Mouse (Mus musculus) lung, embryonic 14.5 days (tissue): Measurements from ENCODE around the gene Naxe. TPM values are rescaled to one million over a fixed set of nuclear protein-coding genes. Genes with fewer than 3 reads are reported as not detected.

ENCODE experiments used
- ATAC-seq: fragments of 200-750 bp; cut with Nextera tagmentation; 2 replicates; pipeline ENCODE4 v1.8.0; 2017; ENCODE audit warnings: mild to moderate bottlenecking, moderate TSS enrichment, moderate library complexity; ENCODE audit not compliant: insufficient read depth
- DNase-seq: peaks from one replicate; pipeline ENCODE4 v3.0.0-alpha.2; 2015
- H3K27ac ChIP-seq: fragments of 300-500 bp; sonication (generic); 2 replicates; pipeline ENCODE4 v1.5.1; 2014; ENCODE audit warnings: low read depth, mild to moderate bottlenecking, moderate library complexity
- H3K27me3 ChIP-seq: fragments of 300-500 bp; sonication (generic); 2 replicates; pipeline ENCODE4 v1.6.1; 2014; ENCODE audit warnings: low read length, control low read depth; ENCODE audit not compliant: insufficient read depth
- H3K36me3 ChIP-seq: fragments of 300-500 bp; sonication (generic); 2 replicates; pipeline ENCODE4 v1.6.1; 2014; ENCODE audit warnings: control low read depth; ENCODE audit not compliant: insufficient read depth
- H3K4me1 ChIP-seq: fragments of 300-500 bp; sonication (generic); 2 replicates; pipeline ENCODE4 v1.6.1; 2014; ENCODE audit warnings: antibody characterized with exemption, control low read depth; ENCODE audit not compliant: insufficient read depth
- H3K4me2 ChIP-seq: fragments of 300-500 bp; sonication (generic); 2 replicates; pipeline ENCODE4 v1.6.1; 2014; ENCODE audit warnings: mild to moderate bottlenecking
- H3K4me3 ChIP-seq: fragments of 300-500 bp; sonication (generic); 2 replicates; pipeline ENCODE4 v1.5.1; 2014; ENCODE audit warnings: low read depth, low read length
- H3K9ac ChIP-seq: fragments of 300-500 bp; sonication (generic); 2 replicates; pipeline ENCODE4 v1.6.1; 2014
- H3K9me3 ChIP-seq: fragments of 300-500 bp; sonication (generic); 2 replicates; pipeline ENCODE4 v1.6.1; 2016; ENCODE audit warnings: low read depth, low read length, control low read depth
- CTCF ChIP-seq: IDR thresholded peaks from 2 replicates; pipeline ENCODE4 v1.5.1; 2016; ENCODE audit warnings: antibody characterized with exemption, low read depth
- WGBS: fragments of 180-500 bp; shearing (Covaris S2); extraction: QIAGEN DNeasy Blood & Tissue Kit; methylation state at CpG from one replicate; pipeline ENCODE4 v1.1.7; 2014; 5-methylcytosine and 5-hydroxymethylcytosine counted together
- polyA plus RNA-seq: library from polyadenylated mRNA; unstranded; fragments of >200 nt; fragmentation: Nextera tagmentation; extraction: Ambion mirVana; gene quantifications from 2 replicates; pipeline ENCODE4 v1.2.1, GENCODE M21; 2014

Gene Naxe
- polyA plus RNA-seq = 183 and 192 TPM in 2 replicates

DNA sequence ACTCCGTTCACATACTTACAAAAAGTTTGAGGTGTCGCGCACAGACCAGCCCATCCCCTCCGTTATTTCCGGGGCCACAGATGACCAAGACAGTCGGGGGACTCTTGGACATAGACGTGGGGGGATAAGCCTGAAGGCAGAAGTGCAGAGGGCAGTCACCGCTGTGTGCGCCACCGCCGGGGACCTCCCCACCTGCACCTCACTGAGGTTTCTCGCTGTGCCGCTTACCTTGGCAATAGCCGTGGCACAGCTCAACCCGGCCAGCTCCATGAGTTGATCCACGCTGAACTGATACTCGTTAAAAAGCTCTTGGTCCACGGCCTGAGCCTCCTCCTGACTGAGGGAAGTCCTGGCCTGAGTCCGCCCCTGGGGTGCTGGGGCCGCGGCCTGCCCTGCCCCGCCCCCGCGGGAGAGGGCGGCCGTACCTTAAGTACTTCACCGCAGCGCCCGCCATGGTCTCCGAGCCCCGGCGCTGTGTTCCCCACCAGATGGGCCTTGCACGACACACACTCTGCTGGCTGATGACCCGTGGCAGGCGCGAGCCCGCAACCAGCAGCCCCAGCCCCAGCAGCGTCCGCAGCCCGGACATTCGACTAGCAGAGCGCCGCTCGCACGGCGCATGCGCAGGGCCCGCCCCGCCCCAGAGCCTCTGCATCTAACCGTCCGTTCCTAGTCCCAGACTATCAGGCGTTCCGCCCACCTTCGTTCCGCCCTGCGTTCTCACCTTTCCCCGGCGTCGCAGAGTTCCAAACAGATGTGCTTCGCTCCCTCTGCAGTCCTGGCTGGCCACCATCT, at the start of gene Naxe:
Gene Naxe, minus strand, starts transcription at position 594 of the 795 bp plus-strand sequence.
- peak within 1 kb of the TSS; percentile 87 for H3K4me3 ChIP-seq
- H3K27ac ChIP-seq = peak within 1 kb of the TSS; percentile 61; the same call in 1 of the 2 replicates
- DNase-seq (peak; percentile 95), ATAC-seq (peak; percentile 95)
- WGBS = under 1% methylated on average over 60 of the region's 60 CpGs
- H3K36me3 ChIP-seq = peaks cover 27% of the 10 kb centered on the region
- peak within 1 kb of the TSS; percentile 88 for H3K9ac ChIP-seq
- no peaks in the 10 kb centered on the region for H3K27me3 ChIP-seq
- H3K4me1 ChIP-seq = no peaks in the 10 kb centered on the region
- no peak for TF ChIP-seq CTCF
- peak within 1 kb of the TSS; percentile 89 for H3K4me2 ChIP-seq
- H3K9me3 ChIP-seq = no peaks in the 10 kb centered on the region

DNA sequence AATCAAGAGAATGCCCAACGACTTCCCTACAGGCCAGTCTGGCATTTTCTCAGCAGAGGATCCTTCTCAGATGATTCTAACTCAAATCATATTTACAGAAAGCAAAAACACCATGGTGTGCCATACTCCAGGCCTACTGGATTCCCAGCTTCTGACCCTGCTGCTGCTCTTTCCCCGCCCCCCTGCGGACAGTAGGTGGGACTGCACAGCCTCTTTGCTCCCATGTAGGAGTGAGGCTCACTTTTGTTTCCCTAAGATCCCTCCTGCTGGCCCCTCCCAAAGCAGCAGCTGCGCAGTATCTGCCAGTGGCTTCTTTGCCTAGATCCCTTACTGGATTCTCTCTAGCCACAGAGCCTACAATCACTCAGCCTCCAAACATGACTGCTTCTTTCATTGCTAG, 47.8 kb upstream of the Naxe start:
- no peaks in the 10 kb centered on the region for H3K9me3 ChIP-seq
- no peak overlapping the region for H3K27ac ChIP-seq
- no peak for TF ChIP-seq CTCF
- 89% methylated on average over 4 of the region's 4 CpGs for WGBS
- no peak overlapping the region for H3K4me3 ChIP-seq
- no peaks in the 10 kb centered on the region for H3K4me1 ChIP-seq
- peaks cover 95% of the 10 kb centered on the region for H3K36me3 ChIP-seq
- no peak overlapping the region for H3K4me2 ChIP-seq
- no peak overlapping the region for H3K9ac ChIP-seq
- no peaks in the 10 kb centered on the region for H3K27me3 ChIP-seq
- DNase-seq (no peak), ATAC-seq (no peak)

DNA sequence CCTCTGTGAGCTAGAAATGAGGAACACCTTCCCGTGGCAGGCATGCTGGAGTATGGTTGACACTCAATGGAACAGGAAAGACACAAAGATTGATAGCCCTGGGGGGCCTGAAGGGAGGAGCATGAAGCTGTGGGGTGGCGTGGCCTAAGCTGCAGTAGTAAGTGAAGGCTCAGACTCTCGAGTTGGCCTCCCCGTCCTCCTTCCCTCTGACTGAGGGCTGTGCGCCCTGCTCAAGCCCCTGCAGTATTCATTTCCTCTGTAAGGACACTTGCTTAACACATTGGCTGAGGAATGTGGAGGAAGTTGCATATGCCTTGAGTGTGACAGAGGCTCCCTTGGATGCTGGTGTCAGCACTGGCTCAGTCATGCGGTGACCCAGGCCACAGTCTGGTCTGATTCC, 44.3 kb upstream of the Naxe start:
- ATAC-seq (no peak), DNase-seq (peak; percentile 9)
- no peaks in the 10 kb centered on the region for H3K27me3 ChIP-seq
- no peak overlapping the region for H3K9ac ChIP-seq
- peak overlapping the region; percentile 32; the same call in 1 of the 2 replicates for H3K27ac ChIP-seq
- no peak for TF ChIP-seq CTCF
- H3K4me1 ChIP-seq = no peaks in the 10 kb centered on the region
- H3K4me2 ChIP-seq = no peak overlapping the region
- H3K9me3 ChIP-seq = no peaks in the 10 kb centered on the region
- H3K4me3 ChIP-seq = no peak overlapping the region
- WGBS = 73% methylated on average over 6 of the region's 6 CpGs
- H3K36me3 ChIP-seq = peaks cover 91% of the 10 kb centered on the region

DNA sequence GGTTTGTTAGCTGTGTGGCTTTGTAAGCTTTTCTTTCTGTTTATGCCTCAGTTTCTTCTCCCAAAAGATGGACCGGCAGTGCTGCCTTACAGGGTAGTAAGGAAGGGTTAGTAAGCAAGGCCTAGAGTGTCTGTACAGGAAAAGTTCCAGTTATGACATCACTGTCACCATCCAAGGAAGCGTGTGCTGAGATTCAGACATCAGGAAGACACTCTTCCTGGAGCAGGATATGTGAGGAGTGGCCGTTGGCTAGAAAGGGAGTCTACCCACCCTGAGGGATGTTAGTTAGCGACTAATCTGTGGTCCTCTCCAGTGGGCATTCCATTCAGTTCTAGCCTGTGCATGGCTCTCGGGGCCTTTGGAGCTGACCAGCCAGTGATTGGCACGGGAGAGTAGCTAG, 43.9 kb upstream of the Naxe start:
- Histone ChIP-seq H3K27me3 (no peaks in the 10 kb centered on the region), H3K4me1 (no peaks in the 10 kb centered on the region), H3K4me3 (no peak overlapping the region), H3K4me2 (no peak overlapping the region), H3K9me3 (no peaks in the 10 kb centered on the region), H3K36me3 (peaks cover 91% of the 10 kb centered on the region), H3K9ac (no peak overlapping the region), H3K27ac (peak overlapping the region; percentile 32; the same call in 1 of the 2 replicates)
- peak; percentile 8 for DNase-seq
- TF ChIP-seq CTCF = no peak
- WGBS = 78% methylated on average over 6 of the region's 6 CpGs
- no peak for ATAC-seq

DNA sequence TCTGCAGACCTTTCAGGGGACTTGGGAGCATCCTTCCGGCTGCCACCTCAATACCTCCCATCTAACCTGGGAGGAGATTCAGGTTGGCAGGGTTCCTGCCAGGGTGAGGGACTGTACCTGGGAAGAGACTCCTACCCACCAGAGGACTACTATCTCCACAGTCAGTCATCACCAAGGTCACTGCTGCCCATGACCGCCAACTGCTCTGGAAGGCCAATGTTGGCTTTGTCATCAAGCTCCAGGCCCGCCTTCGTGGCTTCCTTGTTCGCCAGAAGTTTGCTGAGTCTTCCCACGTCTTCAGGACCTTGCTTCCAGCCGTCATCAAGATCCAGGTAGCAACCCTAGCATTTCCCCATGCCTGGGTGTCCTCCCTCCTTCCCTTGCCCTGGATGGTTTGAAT, 43.4 kb upstream of the Naxe start:
- ATAC-seq (no peak), DNase-seq (no peak)
- Histone ChIP-seq H3K4me1 (no peaks in the 10 kb centered on the region), H3K36me3 (peaks cover 91% of the 10 kb centered on the region), H3K9me3 (no peaks in the 10 kb centered on the region), H3K27ac (peak overlapping the region; percentile 38; the same call in 1 of the 2 replicates), H3K4me2 (no peak overlapping the region), H3K27me3 (no peaks in the 10 kb centered on the region), H3K4me3 (no peak overlapping the region), H3K9ac (no peak overlapping the region)
- no peak for TF ChIP-seq CTCF
- WGBS = 88% methylated on average over 7 of the region's 7 CpGs

DNA sequence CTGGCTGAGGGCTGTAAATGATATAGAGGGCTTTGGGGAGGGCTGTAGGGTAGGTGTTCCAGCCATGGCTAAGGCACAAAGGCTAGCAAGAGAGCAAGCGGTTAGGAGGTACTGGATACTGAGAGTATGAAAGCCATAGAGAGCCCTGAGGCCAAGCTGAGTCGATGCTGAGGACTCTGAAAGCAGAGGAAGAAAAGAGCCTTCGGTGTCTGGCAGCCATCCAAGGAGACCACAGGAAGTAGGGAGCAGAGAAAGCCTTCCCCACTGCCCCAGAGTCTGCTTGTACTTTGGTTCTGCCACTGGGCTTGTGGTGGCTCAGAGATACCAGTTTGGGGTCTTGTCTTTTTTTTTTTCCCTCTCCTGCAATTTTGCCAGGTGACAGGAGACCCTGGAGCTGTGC, 42.0 kb upstream of the Naxe start:
- ATAC-seq = no peak
- H3K27me3 ChIP-seq = no peaks in the 10 kb centered on the region
- no peak overlapping the region for H3K9ac ChIP-seq
- TF ChIP-seq CTCF = no peak
- no peak overlapping the region for H3K4me3 ChIP-seq
- peaks cover 85% of the 10 kb centered on the region for H3K36me3 ChIP-seq
- no peak overlapping the region for H3K27ac ChIP-seq
- no peaks in the 10 kb centered on the region for H3K4me1 ChIP-seq
- peak; percentile 71 for DNase-seq
- H3K4me2 ChIP-seq = no peak overlapping the region
- no peaks in the 10 kb centered on the region for H3K9me3 ChIP-seq
- WGBS = 55% methylated on average over 3 of the region's 3 CpGs

DNA sequence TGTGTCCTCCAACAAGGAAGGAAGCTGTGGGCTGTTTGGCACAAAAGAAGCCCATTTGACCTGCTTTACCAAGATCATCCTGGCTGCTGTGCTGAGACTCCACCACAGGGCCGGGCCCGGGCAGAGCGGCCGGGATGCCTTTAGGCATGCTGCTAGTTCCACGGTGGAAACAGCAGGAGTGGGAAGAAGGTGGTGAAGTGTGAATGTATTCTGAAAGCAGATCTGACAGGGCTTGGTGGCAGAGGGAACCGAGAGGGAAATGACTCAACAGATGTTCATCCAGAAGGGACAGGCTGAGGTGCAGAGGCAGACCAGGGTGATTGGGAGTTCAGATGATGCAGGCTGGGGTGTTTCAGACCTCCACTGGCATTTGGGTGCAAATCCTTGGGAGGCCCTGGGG, 39.4 kb upstream of the Naxe start:
- no peaks in the 10 kb centered on the region for H3K27me3 ChIP-seq
- 77% methylated on average over 6 of the region's 6 CpGs for WGBS
- ATAC-seq = no peak
- no peak overlapping the region for H3K27ac ChIP-seq
- peaks cover 84% of the 10 kb centered on the region for H3K36me3 ChIP-seq
- no peak overlapping the region for H3K9ac ChIP-seq
- H3K9me3 ChIP-seq = no peaks in the 10 kb centered on the region
- no peak overlapping the region for H3K4me3 ChIP-seq
- TF ChIP-seq CTCF = no peak
- DNase-seq = no peak
- no peaks in the 10 kb centered on the region for H3K4me1 ChIP-seq
- no peak overlapping the region for H3K4me2 ChIP-seq
